Mouse (Mus musculus): ENCODE results near the gene Nin.

DNA sequence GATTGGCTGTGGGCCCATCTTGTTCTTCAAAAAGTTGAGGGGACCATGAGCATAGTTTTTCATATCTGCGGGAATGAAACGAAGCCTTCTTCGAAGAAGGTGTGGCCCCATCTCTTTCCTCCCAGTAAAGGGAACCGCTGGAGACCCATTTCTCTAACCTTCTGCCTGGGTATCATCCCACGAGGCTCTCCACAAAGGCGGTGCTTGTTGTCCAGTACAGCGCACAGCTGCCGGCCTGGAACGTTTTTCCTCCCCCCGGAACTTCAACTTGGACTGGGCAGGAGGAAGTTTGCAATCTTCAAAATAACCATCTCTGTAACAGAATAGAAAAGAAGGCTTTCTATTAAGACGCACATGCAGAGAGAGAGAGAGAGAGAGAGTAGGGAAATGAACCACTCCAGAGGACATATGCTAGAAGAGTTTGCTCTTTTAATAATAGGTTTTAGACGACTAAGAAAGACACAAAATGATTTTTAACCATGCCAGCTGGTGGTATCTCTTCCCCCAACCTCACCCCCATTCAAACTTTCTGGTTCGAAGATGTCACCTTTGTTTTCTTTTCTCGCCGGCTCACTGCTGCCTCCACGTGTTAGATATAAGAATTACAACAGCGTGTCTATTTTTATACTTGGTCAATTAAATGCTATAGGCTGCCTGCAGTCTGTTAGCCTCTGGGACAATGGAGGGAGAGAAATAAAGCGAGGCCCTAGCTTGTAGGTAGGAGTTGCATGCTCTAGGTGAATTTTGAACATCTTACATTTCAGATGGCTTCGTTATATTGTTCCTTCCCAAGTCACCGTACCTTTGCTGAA is 31.3 kb upstream of the Nin start:
- TF ChIP-seq USF1 (IDR thresholded peaks at IDR 0.05; ENCODE audit: low read depth, low read length) (no peak), CTCF (IDR thresholded peaks at IDR 0.05 in 2 of 3, conservative IDR thresholded peaks at IDR 0.05 in 1 of 3; ENCODE audit: control insufficient read depth in 1 of 3, insufficient read depth in 1 of 3, low read depth in 2 of 3, low read length in 3 of 3, poor library complexity in 1 of 3, severe bottlenecking in 1 of 3) (peak; percentile 43 to 90 (median 90))

Data from MEL (cell line).